Mouse (Mus musculus) MEL (cell line): Measurements from ENCODE around the gene Rnd2. TPM values are rescaled to one million over a fixed set of nuclear protein-coding genes. Genes with fewer than 3 reads are reported as not detected.

Experiments
- DNase-seq: peaks from one replicate; pipeline ENCODE4 v3.0.0; 2011; ENCODE audit warnings: low read depth, low spot score
- H3K27ac ChIP-seq: 2 replicates; pipeline ENCODE4 v1.5.1; 2012; ENCODE audit warnings: low read depth, mild to moderate bottlenecking, control low read depth, low read length, moderate library complexity; ENCODE audit not compliant: control insufficient read depth
- H3K27me3 ChIP-seq, 2 experiments: fragments of 150-350 bp in 1 of 2; sonication (generic) in 1 of 2; 2 replicates each; pipeline ENCODE4 v1.6.1; 2012; ENCODE audit warnings: low read length in 2 of 2, mild to moderate bottlenecking in 2 of 2, improper control_type of control experiment in 1 of 2, moderate library complexity in 1 of 2; ENCODE audit not compliant: insufficient read depth in 2 of 2, control insufficient read depth in 1 of 2
- H3K36me3 ChIP-seq, 2 experiments: 2 replicates each; pipeline ENCODE4 v1.6.1; 2012 to 2014; ENCODE audit warnings: low read length in 2 of 2, improper control_type of control experiment in 1 of 2, inconsistent platforms in 1 of 2, mild to moderate bottlenecking in 1 of 2; ENCODE audit not compliant: insufficient read depth in 2 of 2, control insufficient read depth in 1 of 2
- H3K4me1 ChIP-seq, 2 experiments: fragments of 150-350 bp in 1 of 2; sonication (generic) in 1 of 2; 2 replicates each; pipeline ENCODE4 v1.6.1; 2012; ENCODE audit warnings: low read length in 2 of 2, improper control_type of control experiment in 1 of 2, mild to moderate bottlenecking in 1 of 2; ENCODE audit not compliant: insufficient read depth in 2 of 2, control insufficient read depth in 1 of 2
- H3K4me3 ChIP-seq, 2 experiments: fragments of 150-350 bp in 1 of 2; sonication (generic) in 1 of 2; 2 replicates each; pipeline ENCODE4 v1.5.1; 2012; ENCODE audit warnings: low read depth in 2 of 2, low read length in 2 of 2, mild to moderate bottlenecking in 2 of 2, moderate library complexity in 2 of 2, control low read depth in 1 of 2, improper control_type of control experiment in 1 of 2; ENCODE audit not compliant: control insufficient read depth in 1 of 2, insufficient read depth in 1 of 2
- H3K79me2 ChIP-seq: 2 replicates; pipeline ENCODE4 v1.6.1; 2012; ENCODE audit warnings: mild to moderate bottlenecking, low read length, moderate library complexity; ENCODE audit not compliant: control insufficient read depth, poor library complexity, insufficient read depth
- H3K9ac ChIP-seq: 2 replicates; pipeline ENCODE4 v1.6.1; 2012; ENCODE audit warnings: low read depth, mild to moderate bottlenecking, control low read depth, low read length, moderate library complexity; ENCODE audit not compliant: control insufficient read depth, poor library complexity, severe bottlenecking
- H3K9me3 ChIP-seq: fragments of 150-350 bp; sonication (generic); replicated peaks from 2 replicates; pipeline ENCODE4 v1.6.1; 2012; ENCODE audit warnings: mild to moderate bottlenecking, low read length, improper control_type of control experiment, moderate library complexity; ENCODE audit not compliant: insufficient read depth
- BHLHE40 ChIP-seq: IDR thresholded peaks from 2 replicates; pipeline ENCODE4 v1.6.1; 2012; ENCODE audit warnings: low read depth, mild to moderate bottlenecking, inconsistent platforms, low read length, improper control_type of control experiment, borderline replicate concordance
- CHD1 ChIP-seq: IDR thresholded peaks from 2 replicates; pipeline ENCODE4 v1.6.1; 2012; ENCODE audit warnings: low read depth, mild to moderate bottlenecking, inconsistent platforms, low read length, improper control_type of control experiment
- CHD2 ChIP-seq: IDR thresholded peaks from 2 replicates; pipeline ENCODE4 v1.6.1; 2011; ENCODE audit warnings: low read length, improper control_type of control experiment
- CTCF ChIP-seq, 3 experiments: IDR thresholded peaks in 2 of 3; conservative IDR thresholded peaks in 1 of 3; 2 replicates each; pipeline ENCODE4 v1.5.1; 2011 to 2012; ENCODE audit warnings: low read length in 3 of 3, low read depth in 2 of 3, mild to moderate bottlenecking in 2 of 3, improper control_type of control experiment in 1 of 3, inconsistent platforms in 1 of 3, mixed read lengths in 1 of 3, moderate library complexity in 1 of 3; ENCODE audit not compliant: control insufficient read depth in 1 of 3, insufficient read depth in 1 of 3, poor library complexity in 1 of 3, severe bottlenecking in 1 of 3
- ELF1 ChIP-seq: IDR thresholded peaks from 2 replicates; pipeline ENCODE4 v1.6.1; 2014; ENCODE audit warnings: low read depth, mild to moderate bottlenecking, inconsistent platforms, low read length, improper control_type of control experiment, moderate library complexity
- EP300 ChIP-seq, 2 experiments: IDR thresholded peaks; 2 replicates each; pipeline ENCODE4 v1.6.1; 2011; ENCODE audit warnings: improper control_type of control experiment in 2 of 2, low read length in 2 of 2, low read depth in 1 of 2, mild to moderate bottlenecking in 1 of 2
- ETS1 ChIP-seq: IDR thresholded peaks from 2 replicates; pipeline ENCODE4 v1.6.1; 2012; ENCODE audit warnings: low read depth, mild to moderate bottlenecking, inconsistent platforms, low read length, improper control_type of control experiment, moderate library complexity
- GABPA ChIP-seq: IDR thresholded peaks from 2 replicates; pipeline ENCODE4 v1.6.1; 2012; ENCODE audit warnings: low read depth, mild to moderate bottlenecking, inconsistent platforms, low read length, improper control_type of control experiment, moderate library complexity
- GATA1 ChIP-seq: IDR thresholded peaks from 2 replicates; pipeline ENCODE4 v1.6.1; 2011; ENCODE audit warnings: low read depth, low read length, improper control_type of control experiment
- HCFC1 ChIP-seq: IDR thresholded peaks from 2 replicates; pipeline ENCODE4 v1.6.1; 2012; ENCODE audit warnings: low read depth, mild to moderate bottlenecking, inconsistent platforms, low read length, improper control_type of control experiment, moderate library complexity
- JUND ChIP-seq: IDR thresholded peaks from 2 replicates; pipeline ENCODE4 v1.6.1; 2011; ENCODE audit warnings: low read depth, mild to moderate bottlenecking, improper control_type of control experiment, low read length
- KAT2A ChIP-seq: conservative IDR thresholded peaks from 2 replicates; pipeline ENCODE4 v1.6.1; 2012; ENCODE audit warnings: low read depth, low read length, improper control_type of control experiment, inconsistent platforms
- MEF2A ChIP-seq: IDR thresholded peaks from 2 replicates; pipeline ENCODE4 v1.6.1; 2014; ENCODE audit warnings: low read depth, mild to moderate bottlenecking, inconsistent platforms, low read length, improper control_type of control experiment; ENCODE audit not compliant: poor library complexity, insufficient replicate concordance, severe bottlenecking; ENCODE audit errors: extremely low read depth
- MXI1 ChIP-seq: IDR thresholded peaks from 2 replicates; pipeline ENCODE4 v1.6.1; 2011; ENCODE audit warnings: mild to moderate bottlenecking, low read depth, low read length, improper control_type of control experiment
- MYB ChIP-seq: IDR thresholded peaks from 2 replicates; pipeline ENCODE4 v1.6.1; 2011; ENCODE audit warnings: mild to moderate bottlenecking, low read depth, low read length, improper control_type of control experiment
- NELFE ChIP-seq: IDR thresholded peaks from 2 replicates; pipeline ENCODE4 v1.6.1; 2011; ENCODE audit warnings: low read depth, low read length, improper control_type of control experiment
- POLR2A ChIP-seq, 2 experiments: IDR thresholded peaks; 2 replicates each; pipeline ENCODE4 v1.6.1; 2011 to 2012; ENCODE audit warnings: low read length in 2 of 2, mild to moderate bottlenecking in 2 of 2, control low read depth in 1 of 2, improper control_type of control experiment in 1 of 2, low read depth in 1 of 2, moderate library complexity in 1 of 2; ENCODE audit not compliant: control insufficient read depth in 1 of 2, insufficient read depth in 1 of 2, poor library complexity in 1 of 2
- POLR2AphosphoS2 ChIP-seq: IDR thresholded peaks from 2 replicates; pipeline ENCODE4 v1.6.1; 2011; ENCODE audit warnings: low read length, improper control_type of control experiment
- POLR2AphosphoS5 ChIP-seq: IDR thresholded peaks from 2 replicates; pipeline ENCODE4 v1.6.1; 2012; ENCODE audit warnings: low read depth, borderline replicate concordance, mild to moderate bottlenecking, inconsistent platforms, low read length, moderate library complexity, mixed read lengths
- RCOR1 ChIP-seq: IDR thresholded peaks from 2 replicates; pipeline ENCODE4 v1.6.1; 2012; ENCODE audit warnings: low read depth, mild to moderate bottlenecking, inconsistent platforms, low read length, improper control_type of control experiment
- SIN3A ChIP-seq: IDR thresholded peaks from 2 replicates; pipeline ENCODE4 v1.6.1; 2012; ENCODE audit warnings: low read length, improper control_type of control experiment, inconsistent platforms
- SMC3 ChIP-seq: IDR thresholded peaks from 2 replicates; pipeline ENCODE4 v1.6.1; 2011; ENCODE audit warnings: low read depth, low read length, improper control_type of control experiment
- TAL1 ChIP-seq: IDR thresholded peaks from 2 replicates; pipeline ENCODE4 v1.6.1; 2012; ENCODE audit warnings: mild to moderate bottlenecking, inconsistent platforms, low read length, moderate library complexity, mixed read lengths
- TBP ChIP-seq: IDR thresholded peaks from 2 replicates; pipeline ENCODE4 v1.8.0; 2011; ENCODE audit warnings: low read depth, low read length, improper control_type of control experiment
- TCF12 ChIP-seq: IDR thresholded peaks from 2 replicates; pipeline ENCODE4 v1.6.1; 2014; ENCODE audit warnings: low read depth, mild to moderate bottlenecking, inconsistent platforms, low read length, improper control_type of control experiment, moderate library complexity
- UBTF ChIP-seq: IDR thresholded peaks from 2 replicates; pipeline ENCODE4 v1.6.1; 2012; ENCODE audit warnings: low read depth, mild to moderate bottlenecking, inconsistent platforms, low read length, improper control_type of control experiment, moderate library complexity, borderline replicate concordance; ENCODE audit not compliant: insufficient read depth
- ZNF384 ChIP-seq: IDR thresholded peaks from 2 replicates; pipeline ENCODE4 v1.6.1; 2012; ENCODE audit warnings: low read depth, mild to moderate bottlenecking, inconsistent platforms, low read length, improper control_type of control experiment
- polyA plus RNA-seq, 2 experiments: library from polyadenylated mRNA; stranded (reverse) in 1 of 2; unstranded in 1 of 2; fragments of >175 nt in 1 of 2; fragments of >200 nt in 1 of 2; gene quantifications; 2 replicates each; pipeline versions ENCODE4 v1.2.1 to v1.2.4; 2012; ENCODE audit warnings: low replicate concordance in 2 of 2, low read depth in 1 of 2; ENCODE audit not compliant: insufficient read length in 2 of 2, insufficient read depth in 1 of 2, missing spikeins in 1 of 2
- total RNA-seq: library from RNA; depleted of rRNA; stranded (reverse); fragments of 300-350 nt; gene quantifications from 2 replicates; pipeline ENCODE4 v1.2.3, GENCODE M21; 2012

The Rnd2 gene
- total and polyA plus RNA-seq, 3 experiments: 4.2 to 18.6 TPM; not detected in 1

DNA sequence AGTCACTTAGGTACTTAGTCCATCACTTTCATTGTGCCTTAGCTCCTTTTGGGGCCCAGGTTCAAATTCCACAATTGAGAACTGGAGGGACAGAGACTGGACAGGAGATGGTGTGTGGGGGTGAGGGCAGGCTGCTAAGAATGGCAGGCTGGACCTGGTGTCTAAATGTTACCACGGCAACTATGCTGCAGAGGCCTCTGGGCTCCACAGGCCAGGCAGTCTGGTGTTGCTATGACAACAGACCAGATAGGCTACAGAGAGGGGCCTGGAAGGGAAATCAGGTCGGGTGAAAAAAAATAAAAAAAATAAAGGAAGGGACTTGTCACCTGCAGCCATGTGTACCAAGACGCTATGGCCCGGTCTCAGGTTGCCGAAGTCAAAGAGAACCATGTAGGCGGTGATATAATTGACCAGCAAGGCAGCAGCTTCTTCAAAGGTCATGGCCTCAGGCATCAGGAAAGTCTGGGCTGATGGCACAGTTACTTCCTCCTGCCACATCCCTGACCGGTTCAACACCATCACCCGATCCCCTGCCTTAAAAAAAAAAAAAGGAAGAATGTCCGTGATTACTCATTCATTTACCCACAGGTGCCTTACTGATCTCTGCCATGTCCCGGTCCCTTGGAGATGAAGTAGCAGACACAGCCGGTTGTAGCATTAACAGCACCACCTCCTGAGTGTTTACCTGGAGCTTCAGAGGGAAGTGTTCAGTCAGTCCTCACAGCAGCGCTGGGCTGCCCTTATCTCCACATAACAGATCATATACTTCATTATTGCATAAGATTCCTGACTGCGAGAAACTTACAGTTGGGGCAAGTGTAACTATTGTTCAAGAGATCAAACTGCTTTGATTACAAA, 2.0 kb upstream of the Rnd2 start:
- peak; percentile 91 for DNase-seq
- H3K79me2 ChIP-seq: peaks cover 6% of the 10 kb centered on the region; the same call in 1 of the 2 replicates
- H3K4me1 ChIP-seq: peaks cover 12 to 33% of the 10 kb centered on the region in 2 experiments
- H3K9ac ChIP-seq: peak overlapping the region; percentile 78
- H3K27ac ChIP-seq: peak overlapping the region; percentile 82
- no peaks in the 10 kb centered on the region for H3K9me3 ChIP-seq
- no peaks in the 10 kb centered on the region for H3K27me3 ChIP-seq
- TF ChIP-seq SMC3 (no peak), POLR2AphosphoS2 (no peak), CHD1 (no peak), POLR2AphosphoS5 (no peak), CTCF (IDR thresholded peaks at IDR 0.05 in 2 of 3, conservative IDR thresholded peaks at IDR 0.05 in 1 of 3; ENCODE audit: control insufficient read depth in 1 of 3, insufficient read depth in 1 of 3, low read depth in 2 of 3, low read length in 3 of 3, poor library complexity in 1 of 3, severe bottlenecking in 1 of 3) (no peak), BHLHE40 (no peak), KAT2A (no peak), GATA1 (peak; percentile 88), MEF2A (no peak), CHD2 (no peak), GABPA (no peak), MYB (peak; percentile 60; the same call in 1 of the 2 replicates), EP300 (IDR thresholded peaks at IDR 0.05; ENCODE audit: low read depth in 1 of 2, low read length in 2 of 2) (peak; percentile 85 to 89), ETS1 (peak; percentile 79), TCF12 (peak; percentile 90), TAL1 (peak; percentile 88), UBTF (peak; percentile 97), JUND (no peak), ELF1 (0 out of 2 replicates have a peak, but pooled peaks have one; percentile 11), NELFE (no peak; the same call in 1 of the 2 replicates), ZNF384 (peak; percentile 82), HCFC1 (peak; percentile 12; the same call in 1 of the 2 replicates), MXI1 (peak; percentile 39; the same call in 1 of the 2 replicates), RCOR1 (peak; percentile 66; the same call in 1 of the 2 replicates), POLR2A (IDR thresholded peaks at IDR 0.05; ENCODE audit: control insufficient read depth in 1 of 2, insufficient read depth in 1 of 2, low read depth in 1 of 2, low read length in 2 of 2, poor library complexity in 1 of 2) (no peak; a peak in 1 of 4 replicates), SIN3A (peak; percentile 80), TBP (peak; percentile 97)
- H3K36me3 ChIP-seq: peaks cover 0 to 27% of the 10 kb centered on the region in 2 experiments; a peak in 3 of 4 replicates
- no peak overlapping the region; a peak in 1 of 4 replicates for H3K4me3 ChIP-seq
